In the genomic region with DNA sequence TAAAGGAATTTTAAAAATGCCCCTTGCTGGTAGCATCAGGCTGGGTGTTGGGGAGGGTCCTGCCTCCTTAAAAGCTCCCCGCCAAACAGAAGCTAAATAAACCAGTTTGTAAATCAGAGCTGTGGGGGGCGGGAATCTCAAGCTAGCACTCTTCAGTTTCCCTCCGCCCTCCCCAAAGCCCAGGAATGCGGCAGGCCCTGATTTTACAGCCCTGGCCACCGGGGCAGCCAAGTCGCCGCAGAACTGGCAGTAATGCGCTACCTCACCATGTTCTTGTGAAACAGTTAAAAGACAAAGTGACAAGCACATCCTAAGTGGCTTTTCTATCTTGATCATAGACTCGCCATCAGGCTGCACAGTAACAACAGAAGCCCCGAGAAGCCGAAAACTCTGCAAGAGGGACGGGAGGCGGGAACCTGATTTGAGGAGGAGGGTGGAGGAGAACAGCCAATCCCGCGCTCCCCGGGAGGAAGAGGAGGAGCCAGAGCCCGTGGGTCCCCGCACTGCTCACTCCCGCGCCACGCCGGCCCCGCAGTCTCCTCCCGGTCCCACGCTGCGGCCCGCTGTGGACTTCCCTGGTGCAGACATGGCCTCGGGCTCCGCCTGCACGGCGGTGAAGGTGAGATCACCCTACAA, we compare ENCODE assay signal across 8 mouse cellular contexts. TPM values are rescaled to one million over a fixed set of nuclear protein-coding genes. Genes with fewer than 3 reads are reported as not detected.
DNase-seq lines count a peak whose midpoint lies in the region; ATAC-seq and TF ChIP-seq lines count a peak whose summit lies in the region.

A gene (plus strand): TSS at position 217 of the 636 bp plus-strand sequence.

- H3K9ac ChIP-seq in midbrain, embryonic 12.5 days (replicated peaks): peak within 1 kb of the TSS; percentile 84

- H3K27me3 ChIP-seq in spleen, adult 2 months (ENCODE audit: control insufficient read depth, insufficient read depth, low read length): no peaks in the 10 kb centered on the region
- H3K27me3 ChIP-seq in limb, embryonic 10.5 days (ENCODE audit: low read depth, poor library complexity, severe bottlenecking): no peaks in the 10 kb centered on the region
- no peaks in the 10 kb centered on the region for H3K27me3 ChIP-seq in midbrain, embryonic 12.5 days

- WGBS in spleen, adult 2 months: 2% methylated on average over 29 of the region's 31 CpGs
- WGBS in limb, embryonic 10.5 days: under 1% methylated on average over 31 of the region's 31 CpGs
- WGBS in midbrain, embryonic 12.5 days: under 1% methylated on average over 31 of the region's 31 CpGs

- no peaks in the 10 kb centered on the region for H3K36me3 ChIP-seq in spleen, adult 2 months (ENCODE audit: control insufficient read depth, insufficient read depth, low read length)
- H3K36me3 ChIP-seq in limb, embryonic 10.5 days: peaks cover 12% of the 10 kb centered on the region
- H3K36me3 ChIP-seq in midbrain, embryonic 12.5 days: no peaks in the 10 kb centered on the region

- peak within 1 kb of the TSS; percentile 76 for H3K27ac ChIP-seq in spleen, adult 2 months (ENCODE audit: insufficient read depth, low read length)
- peak within 1 kb of the TSS; percentile 98 for H3K27ac ChIP-seq in limb, embryonic 10.5 days
- H3K27ac ChIP-seq in midbrain, embryonic 12.5 days (replicated peaks): peak within 1 kb of the TSS; percentile 54

- no peak for TF ChIP-seq POLR2A in spleen, adult 2 months (IDR thresholded peaks at IDR 0.05; ENCODE audit: low read depth, low read length)

- peak; percentile 97 for ATAC-seq in midbrain, embryonic 12.5 days (ENCODE audit: low FRiP score, low read depth)

- TF ChIP-seq CTCF in spleen, adult 2 months (IDR thresholded peaks at IDR 0.05; ENCODE audit: extremely low read depth, insufficient read depth, insufficient read length, insufficient replicate concordance): no peak

- H3K4me3 ChIP-seq in spleen, adult 2 months (ENCODE audit: extremely low read depth, insufficient read depth, insufficient read length): peak within 1 kb of the TSS; percentile 67
- H3K4me3 ChIP-seq in limb, embryonic 10.5 days: peak within 1 kb of the TSS; percentile 97
- peak within 1 kb of the TSS; percentile 85 for H3K4me3 ChIP-seq in midbrain, embryonic 12.5 days

- H3K4me2 ChIP-seq in midbrain, embryonic 12.5 days (replicated peaks): peak within 1 kb of the TSS; percentile 66

- peak; percentile 41 to 76 for DNase-seq in spleen, adult 2 months (ENCODE audit: low read depth in 1 of 2, low spot score in 2 of 2)
- DNase-seq in spleen, adult 12 weeks (ENCODE audit: low spot score): no peak
- peak; percentile 90 for DNase-seq in embryo, embryonic 9.5 days (ENCODE audit: extremely low spot score)
- DNase-seq in heart, adult 18-20 months: peak; percentile 89 to 90
- DNase-seq in kidney, adult 18-20 months: peak; percentile 84
- peak; percentile 90 for DNase-seq in limb, embryonic 10.5 days (ENCODE audit: low spot score)
- DNase-seq in spleen, postnatal 14 days (ENCODE audit: low spot score in 2 of 2): peak; percentile 33 to 57

- H3K4me1 ChIP-seq in spleen, adult 2 months (ENCODE audit: control insufficient read depth, insufficient read depth, insufficient read length): peaks cover 3% of the 10 kb centered on the region
- peaks cover 28% of the 10 kb centered on the region for H3K4me1 ChIP-seq in limb, embryonic 10.5 days
- H3K4me1 ChIP-seq in midbrain, embryonic 12.5 days: peaks cover 19% of the 10 kb centered on the region

- no peaks in the 10 kb centered on the region for H3K9me3 ChIP-seq in limb, embryonic 10.5 days (replicated peaks)
- no peaks in the 10 kb centered on the region for H3K9me3 ChIP-seq in midbrain, embryonic 12.5 days

RNA-seq across cellular contexts. Expression of the gene that starts here (rescaled TPM):
- 2.7 and 3.7 TPM in 2 replicates for polyA plus RNA-seq in spleen, adult 2 months (2012; rRNA removed)
- 10 to 100 TPM; 19.9 to 21.4 TPM for total RNA-seq in heart, adult 18-20 months (2021)
- 117 and 141 TPM in 2 replicates for polyA plus RNA-seq in limb, embryonic 10.5 days (2016; fragmentation: Nextera tagmentation; extraction: Ambion mirVana)
- 52.2 and 57.6 TPM in 2 replicates for polyA plus RNA-seq in midbrain, embryonic 12.5 days (2016; fragmentation: Nextera tagmentation; extraction: Ambion mirVana)

Comparison
In these comparisons a context has a peak if more than half of its experiments do, and no peak if none do; other contexts are left out.
1. RNA of the gene that starts here (polyA plus RNA-seq): 117 to 141 TPM in limb, embryonic 10.5 days and 52.2 to 57.6 TPM in midbrain, embryonic 12.5 days; 2.7 to 3.7 TPM in spleen, adult 2 months; every median in the first group is over 10 times any median in the second.
2. Peak in every context shown above with its lines, with median percentiles within 50 percentile points of each other: H3K27ac ChIP-seq and H3K4me3 ChIP-seq.